Mouse (Mus musculus) heart, postnatal 25 days (tissue): ENCODE results near the gene Synj2bp. TPM values are rescaled to one million over a fixed set of nuclear protein-coding genes. Genes with fewer than 3 reads are reported as not detected.
"Not testable (repeated sequence)": the region's sequence is repeated elsewhere in the genome, so short reads cannot be mapped to it uniquely, and the experiment has no call there.

ENCODE experiments used
- DNase-seq: peaks from one replicate; pipeline ENCODE4 v3.0.0; 2022; ENCODE audit warnings: low spot score
- intact Hi-C: fragments of 180-260 bp; cut with DNase I; formaldehyde crosslinking; loops from one replicate; pipeline ENCODE4 v1.15.1; 2025
- total RNA-seq, 2 experiments: library from RNA; stranded (reverse); gene quantifications; 2 replicates each; pipeline ENCODE4 v1.2.3; 2021

Gene Synj2bp
- total RNA-seq = 10 to 100 TPM; 42.5 to 43.6 TPM

GRCm38 (mm10) chr12:81532316-81533028 is at the start of gene Synj2bp, which contains the start of gene Gm20498:
Synj2bp (minus strand) TSS chr12:81532911.
Gm20498 (minus strand) TSS chr12:81532905.
- peak; percentile 60 for DNase-seq
- intact Hi-C loops = loop anchor here (5.0 kb wide), 2 partner anchors 45 to 65 kb away; partner anchors contain the start of genes Cox16 and Med6

DNA sequence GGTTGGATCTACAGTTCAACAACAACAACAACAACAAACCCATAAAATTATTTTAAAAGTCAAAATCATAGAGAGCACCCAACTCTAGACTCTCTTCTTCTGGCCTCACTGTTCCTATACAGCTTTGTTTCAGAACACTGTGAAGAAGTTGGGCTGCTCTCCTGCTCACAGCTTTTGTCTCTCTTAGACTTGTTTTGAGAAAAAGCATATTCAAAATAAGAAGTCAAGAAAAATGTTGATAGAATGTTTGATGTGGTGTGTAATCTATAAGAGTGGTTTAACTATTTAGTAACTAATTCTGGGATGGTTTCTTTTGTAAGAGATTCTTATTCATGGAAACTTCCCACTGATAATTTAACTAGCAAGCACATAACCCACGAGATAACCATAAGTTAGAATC is 35.7 kb upstream of the Synj2bp start, which contains the start of gene Adam21:
Adam21 (minus strand) TSS at position 101 of the 400 bp plus-strand sequence.
- DNase-seq = no peak

GRCm38 (mm10) chr12:81567931-81568330 is 35.2 kb upstream of the Synj2bp start:
- intact Hi-C loops = no loop called here

More for the DNA sequence above, 35.7 kb upstream of the Synj2bp start, which contains the start of gene Adam21:
- intact Hi-C loops = no loop called here

DNA sequence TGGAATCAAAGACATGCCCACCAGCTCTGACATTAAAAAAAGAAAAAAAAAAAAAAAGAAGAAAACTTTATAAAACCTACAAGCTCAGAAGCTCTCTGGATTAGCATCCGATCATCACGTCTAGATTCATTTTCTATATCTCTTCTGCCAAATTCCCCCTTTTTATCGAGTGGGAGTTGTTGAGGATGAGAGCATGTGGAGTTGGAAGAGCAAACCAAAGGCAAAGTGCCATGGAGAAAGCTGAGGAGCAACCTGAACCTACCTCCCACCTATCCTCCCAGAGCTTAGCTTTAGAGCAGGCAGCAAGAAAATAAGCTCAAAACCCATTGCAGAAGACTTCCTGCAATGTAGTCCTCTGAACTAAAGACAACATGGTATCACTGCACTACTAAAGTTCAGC is 31.5 kb upstream of the Synj2bp start:
- intact Hi-C loops = no loop called here
- DNase-seq = no peak

More at GRCm38 (mm10) chr12:81567931-81568330, 35.2 kb upstream of the Synj2bp start:
- no peak for DNase-seq

GRCm38 (mm10) chr12:81549286-81549685 is 16.6 kb upstream of the Synj2bp start:
- intact Hi-C loops = no loop called here
- DNase-seq = no peak

DNA sequence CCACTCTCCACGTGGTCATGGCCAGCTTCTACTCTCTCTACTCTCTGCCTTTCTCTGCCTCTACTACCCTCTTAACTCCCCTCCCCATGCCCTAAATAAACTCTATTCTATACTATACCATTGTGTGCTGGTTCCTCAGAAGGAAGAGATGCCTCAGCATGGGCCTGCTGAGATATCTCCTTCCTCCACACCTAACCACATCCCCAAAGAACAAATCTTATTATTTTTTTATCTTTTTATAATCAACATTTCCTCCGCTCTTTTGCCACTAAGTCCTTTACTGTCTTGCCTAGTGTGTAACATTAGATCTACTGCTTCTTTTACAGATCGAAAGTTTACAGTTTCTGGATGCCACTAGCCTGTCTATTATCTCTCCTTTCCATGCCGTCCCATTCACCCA is 14.5 kb upstream of the Synj2bp start:
- intact Hi-C loops = no loop called here
- no peak for DNase-seq

DNA sequence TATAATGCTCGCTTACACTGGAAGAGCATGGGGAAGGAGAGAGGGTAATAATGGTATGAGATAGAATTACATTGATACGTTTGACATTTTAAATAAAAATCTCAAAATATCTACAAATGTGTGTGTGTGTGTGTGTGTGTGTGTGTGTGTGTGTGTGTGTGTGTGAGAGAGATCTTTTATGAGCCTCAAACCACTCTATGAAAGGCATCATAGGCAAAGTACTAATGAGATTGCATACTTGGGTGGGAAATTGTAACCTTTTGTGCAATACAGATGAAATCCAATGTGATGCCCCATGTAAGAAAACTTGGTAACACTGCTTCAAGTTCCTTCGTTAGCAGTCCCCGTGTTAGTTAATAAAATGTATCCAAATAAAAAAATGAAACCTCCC is 313 bp upstream of the Synj2bp start:
- intact Hi-C loops = loop anchor here (5.0 kb wide), 2 partner anchors 46 to 64 kb away; partner anchors contain the start of genes Cox16 and Med6
- DNase-seq = no peak

DNA sequence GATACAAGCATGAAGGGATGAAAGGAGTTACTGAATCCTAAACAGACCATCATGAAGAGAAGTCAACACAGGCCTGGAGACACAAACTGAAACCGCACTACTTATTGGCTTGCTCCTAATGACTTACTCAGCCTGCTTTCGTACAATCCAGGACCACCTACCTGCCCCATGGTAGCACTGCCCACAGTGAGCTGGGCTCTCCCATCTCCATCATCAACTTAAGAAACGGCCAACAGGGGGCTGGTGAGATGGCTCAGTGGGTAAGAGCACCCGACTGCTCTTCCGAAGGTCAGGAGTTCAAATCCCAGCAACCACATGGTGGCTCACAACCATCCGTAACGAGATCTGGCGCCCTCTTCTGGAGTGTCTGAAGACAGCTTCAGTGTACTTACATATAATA is 2.1 kb downstream of the Synj2bp start:
- intact Hi-C loops = loop anchor here (5.0 kb wide), 2 partner anchors 43 to 67 kb away; partner anchors contain the start of genes Cox16 and Med6
- not testable (repeated sequence) for DNase-seq

DNA sequence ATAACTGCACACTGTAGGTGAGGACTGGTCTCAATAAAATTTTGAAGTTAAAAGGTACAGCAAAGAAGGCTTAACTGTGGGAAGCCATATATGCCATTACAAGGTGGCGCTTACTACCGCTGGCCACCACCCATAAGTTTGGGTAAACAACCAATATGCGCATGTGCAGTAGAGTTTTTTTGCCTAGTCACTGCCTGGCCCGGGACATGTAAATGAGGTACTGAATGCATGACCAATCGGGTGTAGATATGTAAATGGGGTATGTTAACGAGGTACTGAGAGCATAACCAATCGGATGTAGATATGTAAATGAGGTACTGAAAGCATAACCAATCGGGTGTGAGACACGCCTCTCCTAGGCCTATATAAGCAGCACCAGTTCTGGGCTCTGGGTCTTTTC is 35.8 kb downstream of the Synj2bp start:
- intact Hi-C loops, DNase-seq: not testable (repeated sequence)

- DNase-seq = no peak
- intact Hi-C loops = no loop called here
These were observed 42.2 kb downstream of the Synj2bp start for GRCm38 (mm10) chr12:81490491-81490890.

DNA sequence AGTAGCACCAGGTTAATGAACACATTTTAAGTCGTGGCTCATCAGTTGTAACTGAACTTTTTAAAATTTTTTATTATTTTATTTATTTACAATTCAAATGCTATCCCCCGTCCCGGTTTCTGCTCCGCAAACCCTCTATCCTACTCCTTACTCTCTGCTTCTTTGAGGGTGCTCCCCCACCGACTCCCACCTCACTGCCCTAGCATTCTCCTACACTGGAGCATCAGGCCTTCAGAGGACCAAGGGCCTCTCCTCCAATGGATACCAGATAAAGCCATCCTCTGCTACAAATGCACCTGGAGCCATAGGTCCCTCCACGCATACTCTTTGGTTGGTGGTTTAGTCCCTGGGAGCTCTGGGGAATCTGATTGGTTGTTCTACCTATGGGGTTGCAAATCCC is 47.4 kb downstream of the Synj2bp start:
- intact Hi-C loops = loop anchor here (5.0 kb wide), 2 partner anchors 47 to 107 kb away; partner anchors contain the start of genes Gm20498 and Synj2bp
- no peak for DNase-seq

DNA sequence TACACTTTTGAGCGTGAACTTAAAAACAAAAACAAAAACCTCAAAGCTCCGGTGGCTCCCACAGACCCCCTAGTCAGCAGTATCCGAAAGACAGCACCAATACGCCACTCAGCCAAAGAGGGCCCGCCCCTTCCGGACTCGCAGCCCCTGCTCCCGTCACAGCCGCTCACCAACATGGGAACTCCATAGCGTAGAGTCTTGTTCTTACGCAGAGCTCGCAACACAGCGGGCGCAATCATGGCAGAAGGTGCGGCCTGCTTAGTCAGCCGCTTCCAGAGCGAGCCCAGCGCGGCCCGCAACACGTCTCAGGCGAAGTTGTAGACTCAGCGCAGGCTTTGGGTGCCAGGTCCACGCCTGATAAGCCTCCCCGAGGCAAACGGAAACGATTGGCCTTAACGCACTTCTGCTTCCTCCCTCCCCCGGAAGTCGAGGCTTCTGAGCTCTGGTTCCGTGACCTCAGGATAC is 48.0 kb downstream of the Synj2bp start, which contains the start of gene Cox16:
Cox16 (minus strand) TSS at position 401 of the 465 bp plus-strand sequence.
- intact Hi-C loops = loop anchor here (5.0 kb wide), 2 partner anchors 48 to 108 kb away; partner anchors contain the start of genes Gm20498 and Synj2bp
- DNase-seq = peak; percentile 79

DNA sequence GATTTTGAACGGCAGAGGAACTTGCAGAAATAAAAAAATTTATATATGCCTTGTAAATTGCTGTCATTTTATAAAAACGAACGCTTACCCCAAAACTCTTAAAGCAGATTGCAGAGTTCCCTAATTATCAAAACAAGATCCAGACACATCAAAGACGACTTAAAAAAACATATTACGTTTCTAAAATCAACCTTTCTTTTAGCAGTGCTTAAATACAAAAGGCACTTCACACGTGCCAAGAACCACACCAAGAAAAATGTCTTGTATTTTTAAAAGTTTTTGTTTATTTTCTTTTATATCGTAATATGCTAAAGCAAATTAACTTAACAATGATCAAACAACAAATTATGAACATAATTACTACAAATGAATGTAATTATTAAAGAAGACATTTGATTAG is 48.5 kb downstream of the Synj2bp start:
- intact Hi-C loops = no loop called here
- no peak for DNase-seq

- intact Hi-C loops = no loop called here
- no peak for DNase-seq
These were observed 49.1 kb downstream of the Synj2bp start for GRCm38 (mm10) chr12:81483656-81484055.

GRCm38 (mm10) chr12:81459051-81459450 is 73.7 kb downstream of the Synj2bp start:
- DNase-seq, intact Hi-C loops: not testable (repeated sequence)

Other genes starting within 250 kb of the Synj2bp start
- gene Slc8a3, start 199.7 kb downstream of the Synj2bp start, total RNA-seq = under 1 TPM; 0.11 to 0.13 TPM
- under 1 TPM; 0.22 to 0.42 TPM for gene Gm4787, start 153.4 kb downstream of the Synj2bp start, total RNA-seq
- gene Adam4, start 111.0 kb downstream of the Synj2bp start, total RNA-seq = under 1 TPM; 0.34 to 0.56 TPM
- gene Cox16, start 47.8 kb downstream of the Synj2bp start, total RNA-seq = 10 to 100 TPM; 57.0 to 61.5 TPM
- gene Gm20498, start within 50 bp of the Synj2bp start, total RNA-seq = 10 to 100 TPM; 42.3 to 46.7 TPM
- gene Adam21, start 35.6 kb upstream of the Synj2bp start, total RNA-seq = under 1 TPM in 1 of 2 experiments, not detected in 1; 0.11 TPM
- gene Med6, start 62.1 kb upstream of the Synj2bp start, total RNA-seq = 10 to 100 TPM; 12.0 TPM
- 1 to 10 TPM; 3.1 to 3.4 TPM for gene Ttc9, start 98.3 kb upstream of the Synj2bp start, total RNA-seq
- under 1 TPM; 0.25 to 0.29 TPM for gene Map3k9, start 248.3 kb upstream of the Synj2bp start, total RNA-seq